Mouse (Mus musculus): ENCODE results near the gene Vmn1r135.
"Not testable (repeated sequence)": the region's sequence is repeated elsewhere in the genome, so short reads cannot be mapped to it uniquely, and the experiment has no call there.

The Vmn1r135 gene

GRCm38 (mm10) chr7:21832051-21832450, at the start of gene Vmn1r135:
Gene Vmn1r135, plus strand, starts transcription at chr7:21832351.
- DNase-seq: not testable (repeated sequence)

- not testable (repeated sequence) for DNase-seq
Measured at GRCm38 (mm10) chr7:21796628-21797027, 35.5 kb upstream of the Vmn1r135 start, which contains the start of gene Gm4177. Gene Gm4177, minus strand, starts transcription at chr7:21796728.

GRCm38 (mm10) chr7:21844167-21844566, 12.0 kb downstream of the Vmn1r135 start, which contains the start of gene Gm5725:
Gene Gm5725, minus strand, starts transcription at chr7:21844267.
- not testable (repeated sequence) for DNase-seq

Data from embryo, embryonic 11 days (tissue).